Mouse (Mus musculus) embryonic fibroblast, embryonic 13.5 days (primary cell): Measurements from ENCODE around the gene 4930412O13Rik.

Experiments
- CTCF ChIP-seq: IDR thresholded peaks from 2 replicates; pipeline ENCODE4 v1.5.1; 2011; ENCODE audit warnings: mild to moderate bottlenecking, control low read depth, low read length, moderate library complexity, borderline replicate concordance; ENCODE audit not compliant: insufficient read depth
- POLR2A ChIP-seq: IDR thresholded peaks from 2 replicates; pipeline ENCODE4 v1.6.1; 2011; ENCODE audit warnings: low read depth, mild to moderate bottlenecking, control low read depth, low read length, moderate library complexity

GRCm38 (mm10) chr2:9874467-9875219 is 6.4 kb upstream of the 4930412O13Rik start:
- no peak for TF ChIP-seq POLR2A
- TF ChIP-seq CTCF: no peak
